Mouse (Mus musculus) gastrocnemius, postnatal 25 days (tissue): ENCODE data around the gene Ina. TPM values are rescaled to one million over a fixed set of nuclear protein-coding genes. Genes with fewer than 3 reads are reported as not detected.

Experiments used
- DNase-seq: peaks from one replicate; pipeline ENCODE4 v3.0.0; 2022
- total RNA-seq, 2 experiments: library from RNA; stranded (reverse); gene quantifications; 1 replicate in 1 of 2; 2 replicates in 1 of 2; pipeline ENCODE4 v1.2.3; 2021

Ina gene
- total RNA-seq, 2 experiments from 2014 or later, result not detected

- DNase-seq, result no peak
These were observed 395 bp upstream of the Ina start for GRCm38 (mm10) chr19:47014159-47014446.

- no peak for DNase-seq
These were observed 898 bp downstream of the Ina start for GRCm38 (mm10) chr19:47015396-47015795.

- no peak for DNase-seq
These were observed 1.5 kb downstream of the Ina start for GRCm38 (mm10) chr19:47015965-47016364.

GRCm38 (mm10) chr19:47016487-47016886, 2.0 kb downstream of the Ina start:
- DNase-seq, result peak; percentile 44

- DNase-seq, result no peak
These were observed 3.3 kb downstream of the Ina start for GRCm38 (mm10) chr19:47017831-47018230.

- no peak for DNase-seq
These were observed 3.8 kb downstream of the Ina start for GRCm38 (mm10) chr19:47018330-47018729.

- no peak for DNase-seq
These were observed 4.8 kb downstream of the Ina start for GRCm38 (mm10) chr19:47019326-47019725.

- DNase-seq, result no peak
These were observed 8.2 kb downstream of the Ina start for GRCm38 (mm10) chr19:47022709-47023108.

- DNase-seq, result no peak
These were observed 9.0 kb downstream of the Ina start for GRCm38 (mm10) chr19:47023546-47023945.

GRCm38 (mm10) chr19:47024954-47025353, 10.5 kb downstream of the Ina start:
- DNase-seq, result no peak

GRCm38 (mm10) chr19:47026513-47026912, 12.0 kb downstream of the Ina start:
- no peak for DNase-seq

GRCm38 (mm10) chr19:47029796-47030195, 15.3 kb downstream of the Ina start:
- DNase-seq, result no peak

- no peak for DNase-seq
These were observed 17.3 kb downstream of the Ina start for GRCm38 (mm10) chr19:47031770-47032169.

- no peak for DNase-seq
These were observed 20.4 kb downstream of the Ina start for GRCm38 (mm10) chr19:47034916-47035315.

GRCm38 (mm10) chr19:47036596-47036995, 22.1 kb downstream of the Ina start:
- no peak for DNase-seq

- no peak for DNase-seq
These were observed 26.4 kb downstream of the Ina start for GRCm38 (mm10) chr19:47040720-47041473.

- no peak for DNase-seq
These were observed 29.1 kb downstream of the Ina start for GRCm38 (mm10) chr19:47043608-47044007.

- DNase-seq, result no peak
These were observed 31.8 kb downstream of the Ina start for GRCm38 (mm10) chr19:47046343-47046742.

- no peak for DNase-seq
These were observed 32.8 kb downstream of the Ina start for GRCm38 (mm10) chr19:47047236-47047833.

GRCm38 (mm10) chr19:47049061-47049460, 34.6 kb downstream of the Ina start:
- no peak for DNase-seq

- DNase-seq, result no peak
These were observed 35.3 kb downstream of the Ina start for GRCm38 (mm10) chr19:47049840-47050239.

GRCm38 (mm10) chr19:47050271-47051032, 36.0 kb downstream of the Ina start, which contains the start of gene Pcgf6:
TSS of gene Pcgf6 (minus strand) at chr19:47050906.
- DNase-seq, result peak; percentile 63

GRCm38 (mm10) chr19:47052927-47053326, 38.4 kb downstream of the Ina start:
- no peak for DNase-seq
